Comparison of ENCODE assay signal across 20 mouse cellular contexts in genomic region chr9:57854280-57854679, GRCm38 (mm10). TPM values are rescaled to one million over a fixed set of nuclear protein-coding genes. Genes with fewer than 3 reads are reported as not detected.
A peak's percentile ranks its signal among the peaks of the same experiment; 100 is the strongest.
DNase-seq lines count a peak whose midpoint lies in the region; ATAC-seq and TF ChIP-seq lines count a peak whose summit lies in the region.
"Had no signal": no experiment of that assay in that cellular context is flagged by ENCODE, and none has a peak within 500 bp of the region (broad histone marks: within the 10 kb centered on the region; RNA-seq: fewer than 3 reads in every experiment).

No protein-coding gene starts in this region.

- H3K27me3 ChIP-seq in midbrain, embryonic 11.5 days (ENCODE audit: control insufficient read depth, insufficient read depth, low read length): no peaks in the 10 kb centered on the region
- H3K27me3 ChIP-seq in midbrain, postnatal 0 days (ENCODE audit: insufficient read depth, low read length): no peaks in the 10 kb centered on the region
- no peaks in the 10 kb centered on the region for H3K27me3 ChIP-seq in splenic B cell, adult 2 months (ENCODE audit: control insufficient read depth, insufficient read depth, low read length, poor library complexity, severe bottlenecking)
- H3K27me3 ChIP-seq: heart, embryonic 15.5 days; liver, embryonic 12.5 days; lung, embryonic 15.5 days had no signal

- no peak overlapping the region for H3K4me3 ChIP-seq in midbrain, embryonic 11.5 days (ENCODE audit: low read depth, low read length)
- no peak overlapping the region for H3K4me3 ChIP-seq in midbrain, postnatal 0 days (ENCODE audit: low read depth, low read length)
- H3K4me3 ChIP-seq: forebrain, embryonic 10.5 days; gastrocnemius, adult 2 months; heart, embryonic 15.5 days; hindbrain, embryonic 10.5 days; liver, embryonic 12.5 days; lung, embryonic 15.5 days had no signal

- no peaks in the 10 kb centered on the region for H3K4me1 ChIP-seq in midbrain, embryonic 11.5 days (ENCODE audit: control insufficient read depth, insufficient read depth, low read length)
- H3K4me1 ChIP-seq in midbrain, postnatal 0 days (ENCODE audit: insufficient read depth, low read length): no peaks in the 10 kb centered on the region
- H3K4me1 ChIP-seq: heart, embryonic 15.5 days; hindbrain, embryonic 10.5 days; liver, embryonic 12.5 days; lung, embryonic 15.5 days had no signal

- no peak overlapping the region for H3K27ac ChIP-seq in midbrain, embryonic 11.5 days (ENCODE audit: low read depth, low read length)
- H3K27ac ChIP-seq in midbrain, postnatal 0 days (ENCODE audit: low read depth, low read length): no peak overlapping the region
- H3K27ac ChIP-seq: forebrain, embryonic 10.5 days; gastrocnemius, adult 2 months; heart, embryonic 15.5 days; hindbrain, embryonic 10.5 days; liver, embryonic 12.5 days; lung, embryonic 15.5 days had no signal

- TF ChIP-seq CTCF in midbrain, postnatal 0 days (IDR thresholded peaks at IDR 0.05): no peak

- no peak for ATAC-seq in midbrain, embryonic 11.5 days (ENCODE audit: low FRiP score)
- ATAC-seq in midbrain, postnatal 0 days (ENCODE audit: low FRiP score): no peak
- peak; percentile 82 for ATAC-seq in megakaryocyte, adult 5-6 weeks (ENCODE audit: poor library complexity, severe bottlenecking)
- ATAC-seq: liver, embryonic 12.5 days had no signal

- H3K4me2 ChIP-seq in midbrain, embryonic 11.5 days: no peak overlapping the region
- H3K4me2 ChIP-seq in midbrain, postnatal 0 days (ENCODE audit: low read depth, low read length, poor library complexity, severe bottlenecking): no peak overlapping the region
- H3K4me2 ChIP-seq: heart, embryonic 15.5 days; liver, embryonic 12.5 days; lung, embryonic 15.5 days had no signal

- peak; percentile 56 for DNase-seq in midbrain, embryonic 11.5 days (ENCODE audit: low spot score, missing footprints)
- DNase-seq in midbrain, postnatal 0 days (ENCODE audit: low spot score): no peak
- peak; percentile 21 for DNase-seq in Muller cell, postnatal 12 days (ENCODE audit: inconsistent ontology term)
- peak; percentile 83 for DNase-seq in splenic B cell, adult 2 months (ENCODE audit: low read depth, low spot score)
- DNase-seq in right cerebral cortex, postnatal 4 days: no peak
- DNase-seq in adipocyte (ENCODE audit: low spot score): no peak
- DNase-seq: adrenal gland, postnatal 36 days; cerebellum, adult 18-20 months; cerebellum, postnatal 25 days; gastrocnemius, adult 2 months; kidney, adult 8-10 months; kidney, postnatal 25 days; right cerebral cortex, postnatal 14 days; thymus, postnatal 25 days had no signal

- no peak overlapping the region for H3K9ac ChIP-seq in midbrain, embryonic 11.5 days (ENCODE audit: low read length)
- no peak overlapping the region for H3K9ac ChIP-seq in midbrain, postnatal 0 days (replicated peaks; ENCODE audit: low read length, poor library complexity, severe bottlenecking)
- H3K9ac ChIP-seq: heart, embryonic 15.5 days; liver, embryonic 12.5 days; lung, embryonic 15.5 days had no signal

- no peaks in the 10 kb centered on the region for H3K36me3 ChIP-seq in midbrain, embryonic 11.5 days (ENCODE audit: control insufficient read depth, insufficient read depth, low read length)
- no peaks in the 10 kb centered on the region for H3K36me3 ChIP-seq in midbrain, postnatal 0 days (ENCODE audit: insufficient read depth, low read length)
- H3K36me3 ChIP-seq in splenic B cell, adult 2 months (ENCODE audit: control insufficient read depth, insufficient read depth, low read length, poor library complexity, severe bottlenecking): no peaks in the 10 kb centered on the region
- H3K36me3 ChIP-seq: forebrain, embryonic 10.5 days; heart, embryonic 15.5 days; hindbrain, embryonic 10.5 days; liver, embryonic 12.5 days; lung, embryonic 15.5 days had no signal

- no peaks in the 10 kb centered on the region for H3K9me3 ChIP-seq in midbrain, embryonic 11.5 days (ENCODE audit: control insufficient read depth, low read length)
- no peaks in the 10 kb centered on the region for H3K9me3 ChIP-seq in midbrain, postnatal 0 days (ENCODE audit: low read length)
- H3K9me3 ChIP-seq: forebrain, embryonic 10.5 days; heart, embryonic 15.5 days; hindbrain, embryonic 10.5 days; liver, embryonic 12.5 days; lung, embryonic 15.5 days had no signal

RNA-seq across cellular contexts. Expression of gene Arid3b, which starts 17.7 kb away (rescaled TPM):
- 22.0 and 25.7 TPM in 2 replicates for polyA plus RNA-seq in midbrain, embryonic 11.5 days (2014; fragmentation: Nextera tagmentation; extraction: Ambion mirVana)
- total RNA-seq in midbrain, postnatal 0 days (2014; rRNA removed): 4.9 and 5.3 TPM in 2 replicates
- polyA plus RNA-seq in midbrain, postnatal 0 days (2015; fragmentation: Nextera tagmentation; extraction: Ambion mirVana): 3.7 and 4.6 TPM in 2 replicates
- 23.0 and 23.7 TPM in 2 replicates for total RNA-seq in megakaryocyte, adult 5-6 weeks (2015)
- total RNA-seq in megakaryocyte, adult 5-6 weeks (2017): 7.6 and 12.6 TPM in 2 replicates

RNA-seq across cellular contexts. Expression of gene Ubl7, which starts 56.5 kb away (rescaled TPM):
- 111 and 112 TPM in 2 replicates for polyA plus RNA-seq in midbrain, embryonic 11.5 days (2014; fragmentation: Nextera tagmentation; extraction: Ambion mirVana)
- total RNA-seq in midbrain, postnatal 0 days (2014; rRNA removed): 103 and 132 TPM in 2 replicates
- polyA plus RNA-seq in midbrain, postnatal 0 days (2015; fragmentation: Nextera tagmentation; extraction: Ambion mirVana): 161 and 169 TPM in 2 replicates
- 82.3 and 95.7 TPM in 2 replicates for total RNA-seq in megakaryocyte, adult 5-6 weeks (2015)
- total RNA-seq in megakaryocyte, adult 5-6 weeks (2017): 22.8 and 27.7 TPM in 2 replicates

Comparison
In these comparisons a context has a peak if more than half of its experiments do, and no peak if none do; other contexts are left out.
1. DNase-seq: peak in midbrain, embryonic 11.5 days (single experiment), Muller cell, postnatal 12 days (single experiment) and splenic B cell, adult 2 months (single experiment); none in midbrain, postnatal 0 days (single experiment), right cerebral cortex, postnatal 4 days (single experiment) and adipocyte (single experiment).